Comparison of ENCODE assay signal across 8 mouse cellular contexts in genomic region chr11:33336552-33337121, GRCm38 (mm10).
A peak's percentile ranks its signal among the peaks of the same experiment; 100 is the strongest.
DNase-seq lines count a peak whose midpoint lies in the region; ATAC-seq and TF ChIP-seq lines count a peak whose summit lies in the region.

No protein-coding gene starts in this region.

- H3K4me3 ChIP-seq in heart, embryonic 10.5 days: no peak overlapping the region
- no peak overlapping the region for H3K4me3 ChIP-seq in E14TG2a.4 (replicated peaks; ENCODE audit: low read length)
- no peak overlapping the region for H3K4me3 ChIP-seq in midbrain, embryonic 14.5 days (replicated peaks; ENCODE audit: low read depth, low read length)

- H3K9me3 ChIP-seq in heart, embryonic 10.5 days: no peaks in the 10 kb centered on the region
- H3K9me3 ChIP-seq in E14TG2a.4 (ENCODE audit: low read length): no peaks in the 10 kb centered on the region
- H3K9me3 ChIP-seq in midbrain, embryonic 14.5 days (ENCODE audit: control insufficient read depth, low read length): no peaks in the 10 kb centered on the region

- WGBS in heart, embryonic 10.5 days: 43% methylated on average over 7 of the region's 7 CpGs
- 7% methylated on average over 7 of the region's 7 CpGs for WGBS in midbrain, embryonic 14.5 days

- no peak overlapping the region for H3K27ac ChIP-seq in heart, embryonic 10.5 days
- no peak overlapping the region for H3K27ac ChIP-seq in midbrain, embryonic 14.5 days (replicated peaks; ENCODE audit: low read depth, low read length)

- ATAC-seq in midbrain, embryonic 14.5 days (ENCODE audit: low FRiP score, low TSS enrichment): no peak
- no peak for ATAC-seq in erythroblast, adult 5-6 weeks (replicated peaks; ENCODE audit: low FRiP score, poor library complexity, severe bottlenecking)

- peak; percentile 77 for DNase-seq in heart, adult 11 months
- no peak for DNase-seq in heart, embryonic 10.5 days (ENCODE audit: low spot score)
- peak; percentile 89 for DNase-seq in cerebellum, adult 8-10 months
- peak; percentile 30 for DNase-seq in forelimb bud, embryonic 11.5 days (ENCODE audit: low read depth, low spot score)
- peak; percentile 66 to 68 for DNase-seq in layer of hippocampus, postnatal 14 days (ENCODE audit: low spot score in 2 of 2)
- DNase-seq in midbrain, embryonic 14.5 days: peak; percentile 71

- no peak overlapping the region for H3K9ac ChIP-seq in midbrain, embryonic 14.5 days (replicated peaks; ENCODE audit: low read length)

- TF ChIP-seq CTCF in E14TG2a.4 (conservative IDR thresholded peaks at IDR 0.05; ENCODE audit: low read length): peak; percentile 56

- H3K27me3 ChIP-seq in heart, embryonic 10.5 days (ENCODE audit: insufficient read depth, poor library complexity, severe bottlenecking): no peaks in the 10 kb centered on the region
- H3K27me3 ChIP-seq in E14TG2a.4 (ENCODE audit: insufficient read depth, low read length): no peaks in the 10 kb centered on the region
- H3K27me3 ChIP-seq in midbrain, embryonic 14.5 days (ENCODE audit: control insufficient read depth, insufficient read depth, low read length): no peaks in the 10 kb centered on the region

- H3K36me3 ChIP-seq in heart, embryonic 10.5 days: no peaks in the 10 kb centered on the region
- H3K36me3 ChIP-seq in E14TG2a.4 (ENCODE audit: insufficient read depth, low read length): peaks cover 3% of the 10 kb centered on the region
- no peaks in the 10 kb centered on the region for H3K36me3 ChIP-seq in midbrain, embryonic 14.5 days (ENCODE audit: control insufficient read depth, insufficient read depth, low read length)

- no peaks in the 10 kb centered on the region; the same call in 1 of the 2 replicates for H3K4me1 ChIP-seq in heart, embryonic 10.5 days
- peaks cover 10% of the 10 kb centered on the region for H3K4me1 ChIP-seq in E14TG2a.4 (replicated peaks; ENCODE audit: low read depth, low read length)
- no peaks in the 10 kb centered on the region for H3K4me1 ChIP-seq in midbrain, embryonic 14.5 days (ENCODE audit: control insufficient read depth, insufficient read depth, low read length)

- no peak overlapping the region for H3K4me2 ChIP-seq in midbrain, embryonic 14.5 days (ENCODE audit: low read length)
